Mouse (Mus musculus): Measurements from ENCODE around the gene Mafg. TPM values are rescaled to one million over a fixed set of nuclear protein-coding genes. Genes with fewer than 3 reads are reported as not detected.
"Not testable (repeated sequence)": the region's sequence is repeated elsewhere in the genome, so short reads cannot be mapped to it uniquely, and the experiment has no call there.

The Mafg gene
- polyA plus RNA-seq, 1 experiment: 29.9 TPM

GRCm38 (mm10) chr11:120598283-120598989 is 35.0 kb downstream of the Mafg start, which contains the start of the genes Alyref and Anapc11:
TSS of gene Alyref (minus strand) at chr11:120598365.
TSS of gene Anapc11 (plus strand) at chr11:120598421.
- Histone ChIP-seq H3K4me3 (ENCODE audit: extremely low read depth, insufficient read depth, insufficient read length) (peak within 1 kb of the TSS; percentile 84), H3K27ac (ENCODE audit: insufficient read depth, low read length) (peak within 1 kb of the TSS; percentile 84), H3K4me1 (ENCODE audit: control insufficient read depth, insufficient read depth, insufficient read length) (peaks cover 17% of the 10 kb centered on the region), H3K36me3 (ENCODE audit: control insufficient read depth, insufficient read depth, low read length) (peaks cover 28% of the 10 kb centered on the region), H3K27me3 (ENCODE audit: control insufficient read depth, insufficient read depth, low read length) (no peaks in the 10 kb centered on the region)
- TF ChIP-seq CTCF (IDR thresholded peaks at IDR 0.05; ENCODE audit: extremely low read depth, insufficient read depth, insufficient read length, insufficient replicate concordance): no peak
- peak; percentile 78 for TF ChIP-seq POLR2A (IDR thresholded peaks at IDR 0.05; ENCODE audit: low read depth, low read length)
- peak; percentile 91 to 93 for DNase-seq (ENCODE audit: low read depth in 1 of 2, low spot score in 2 of 2)
- whole genome bisulfite sequencing: under 1% methylated on average over 87 of the region's 88 CpGs

GRCm38 (mm10) chr11:120597240-120598235 is 35.9 kb downstream of the Mafg start:
- 4% methylated on average over 97 of the region's 99 CpGs for WGBS
- Histone ChIP-seq H3K36me3 (ENCODE audit: control insufficient read depth, insufficient read depth, low read length) (peaks cover 31% of the 10 kb centered on the region), H3K4me3 (ENCODE audit: extremely low read depth, insufficient read depth, insufficient read length) (peak overlapping the region; percentile 84), H3K4me1 (ENCODE audit: control insufficient read depth, insufficient read depth, insufficient read length) (peaks cover 17% of the 10 kb centered on the region), H3K27ac (ENCODE audit: insufficient read depth, low read length) (peak overlapping the region; percentile 71), H3K27me3 (ENCODE audit: control insufficient read depth, insufficient read depth, low read length) (no peaks in the 10 kb centered on the region)
- no peak for DNase-seq (ENCODE audit: low read depth in 1 of 2, low spot score in 2 of 2)
- TF ChIP-seq POLR2A (IDR thresholded peaks at IDR 0.05; ENCODE audit: low read depth, low read length) (no peak), CTCF (IDR thresholded peaks at IDR 0.05; ENCODE audit: extremely low read depth, insufficient read depth, insufficient read length, insufficient replicate concordance) (no peak)

DNA sequence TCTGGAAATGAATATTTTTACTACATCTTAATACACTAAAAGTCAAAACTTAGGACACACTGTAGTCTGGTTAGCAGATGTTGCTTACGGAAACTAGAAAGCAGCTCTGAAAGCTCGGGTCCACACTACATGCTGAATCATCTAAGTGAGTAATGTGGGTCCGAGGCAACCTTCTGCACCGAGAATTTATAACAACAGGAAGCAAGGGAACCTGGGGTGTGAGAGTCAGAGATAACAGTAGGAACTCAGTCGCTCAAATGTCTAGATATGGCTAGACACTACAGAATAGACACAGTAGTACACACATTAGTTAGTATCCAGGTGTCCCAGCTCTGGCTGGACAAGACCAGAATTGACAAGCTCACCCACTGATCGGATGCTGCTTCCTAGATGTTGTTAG is 44.9 kb downstream of the Mafg start:
- H3K27ac ChIP-seq (ENCODE audit: insufficient read depth, low read length): no peak overlapping the region
- 62% methylated on average over 6 of the region's 6 CpGs for WGBS
- TF ChIP-seq CTCF (IDR thresholded peaks at IDR 0.05; ENCODE audit: extremely low read depth, insufficient read depth, insufficient read length, insufficient replicate concordance) (no peak), POLR2A (IDR thresholded peaks at IDR 0.05; ENCODE audit: low read depth, low read length) (no peak)
- no peaks in the 10 kb centered on the region for H3K27me3 ChIP-seq (ENCODE audit: control insufficient read depth, insufficient read depth, low read length)
- no peak for DNase-seq (ENCODE audit: low read depth in 1 of 2, low spot score in 2 of 2)
- H3K4me1 ChIP-seq (ENCODE audit: control insufficient read depth, insufficient read depth, insufficient read length): no peaks in the 10 kb centered on the region
- no peak overlapping the region for H3K4me3 ChIP-seq (ENCODE audit: extremely low read depth, insufficient read depth, insufficient read length)
- H3K36me3 ChIP-seq (ENCODE audit: control insufficient read depth, insufficient read depth, low read length): peaks cover 17% of the 10 kb centered on the region

- Histone ChIP-seq H3K36me3 (ENCODE audit: control insufficient read depth, insufficient read depth, low read length) (peaks cover 14% of the 10 kb centered on the region), H3K27me3 (ENCODE audit: control insufficient read depth, insufficient read depth, low read length) (no peaks in the 10 kb centered on the region), H3K4me1 (ENCODE audit: control insufficient read depth, insufficient read depth, insufficient read length) (peaks cover 17% of the 10 kb centered on the region; the same call in 1 of the 2 replicates), H3K27ac (ENCODE audit: insufficient read depth, low read length) (no peak overlapping the region), H3K4me3 (ENCODE audit: extremely low read depth, insufficient read depth, insufficient read length) (no peak overlapping the region)
- no peak for TF ChIP-seq CTCF (IDR thresholded peaks at IDR 0.05; ENCODE audit: extremely low read depth, insufficient read depth, insufficient read length, insufficient replicate concordance)
- no peak for TF ChIP-seq POLR2A (IDR thresholded peaks at IDR 0.05; ENCODE audit: low read depth, low read length)
- 95% methylated on average over 1 of the region's 1 CpGs for WGBS
- DNase-seq (ENCODE audit: low read depth in 1 of 2, low spot score in 2 of 2): no peak
These were observed 49.5 kb downstream of the Mafg start for GRCm38 (mm10) chr11:120583937-120584336.

DNA sequence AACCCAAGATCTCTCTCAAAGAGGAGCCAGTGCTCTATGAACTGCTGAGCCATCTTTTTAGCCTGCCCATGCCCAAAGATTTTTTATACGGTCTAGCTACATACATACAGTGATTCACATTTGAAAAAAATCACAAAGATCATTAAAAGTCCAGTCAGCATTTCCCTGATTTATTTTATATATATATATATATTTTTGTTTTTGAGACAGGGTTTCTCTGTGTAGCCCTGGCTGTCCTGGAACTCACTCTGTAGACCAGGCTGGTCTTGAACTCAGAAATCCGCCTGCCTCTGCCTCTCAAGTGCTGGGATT is 50.5 kb downstream of the Mafg start:
- 91% methylated on average over 2 of the region's 2 CpGs for WGBS
- H3K4me3 ChIP-seq (ENCODE audit: extremely low read depth, insufficient read depth, insufficient read length); DNase-seq (ENCODE audit: low read depth in 1 of 2, low spot score in 2 of 2); H3K27ac ChIP-seq (ENCODE audit: insufficient read depth, low read length); H3K27me3 ChIP-seq (ENCODE audit: control insufficient read depth, insufficient read depth, low read length): not testable (repeated sequence)
- Histone ChIP-seq H3K36me3 (ENCODE audit: control insufficient read depth, insufficient read depth, low read length) (peaks cover 20% of the 10 kb centered on the region), H3K4me1 (ENCODE audit: control insufficient read depth, insufficient read depth, insufficient read length) (peaks cover 17% of the 10 kb centered on the region; the same call in 1 of the 2 replicates)

- peak; percentile 43 to 52 for DNase-seq (ENCODE audit: low read depth in 1 of 2, low spot score in 2 of 2)
- WGBS: 54% methylated on average over 8 of the region's 8 CpGs
- Histone ChIP-seq H3K27me3 (ENCODE audit: control insufficient read depth, insufficient read depth, low read length) (no peaks in the 10 kb centered on the region), H3K36me3 (ENCODE audit: control insufficient read depth, insufficient read depth, low read length) (peaks cover 20% of the 10 kb centered on the region), H3K4me3 (ENCODE audit: extremely low read depth, insufficient read depth, insufficient read length) (peak overlapping the region; percentile 91), H3K4me1 (ENCODE audit: control insufficient read depth, insufficient read depth, insufficient read length) (peaks cover 17% of the 10 kb centered on the region; the same call in 1 of the 2 replicates), H3K27ac (ENCODE audit: insufficient read depth, low read length) (peak overlapping the region; percentile 94)
- TF ChIP-seq POLR2A (IDR thresholded peaks at IDR 0.05; ENCODE audit: low read depth, low read length) (no peak; the same call in 1 of the 2 replicates), CTCF (IDR thresholded peaks at IDR 0.05; ENCODE audit: extremely low read depth, insufficient read depth, insufficient read length, insufficient replicate concordance) (no peak)
These were observed 51.0 kb downstream of the Mafg start for GRCm38 (mm10) chr11:120582268-120582981.

Data from spleen, adult 2 months (tissue).